Mouse (Mus musculus) thymus, adult 2 months (tissue): ENCODE data around the gene Gm20388. TPM values are rescaled to one million over a fixed set of nuclear protein-coding genes. Genes with fewer than 3 reads are reported as not detected.

Experiments used
- DNase-seq: peaks from one replicate; pipeline ENCODE4 v3.0.0; 2021
- H3K27ac ChIP-seq: fragments of 200-500 bp; 2 replicates; pipeline ENCODE4 v1.5.1; 2012; ENCODE audit warnings: low read length, control low read depth; ENCODE audit not compliant: control insufficient read depth, insufficient read depth
- H3K27me3 ChIP-seq: fragments of 200-500 bp; 2 replicates; pipeline ENCODE4 v1.6.1; 2012; ENCODE audit warnings: mild to moderate bottlenecking, low read length, moderate library complexity, mixed read lengths; ENCODE audit not compliant: control insufficient read depth, insufficient read depth
- H3K36me3 ChIP-seq: fragments of 200-500 bp; 2 replicates; pipeline ENCODE4 v1.6.1; 2012; ENCODE audit warnings: mild to moderate bottlenecking, low read length, moderate library complexity; ENCODE audit not compliant: control insufficient read depth, insufficient read depth
- H3K4me1 ChIP-seq: fragments of 200-500 bp; replicated peaks from 2 replicates; pipeline ENCODE4 v1.6.1; 2012; ENCODE audit warnings: low read length; ENCODE audit not compliant: control insufficient read depth, insufficient read depth
- H3K4me3 ChIP-seq: fragments of 200-500 bp; 2 replicates; pipeline ENCODE4 v1.5.1; 2012; ENCODE audit warnings: mild to moderate bottlenecking, low read length, control low read depth, moderate library complexity; ENCODE audit not compliant: control insufficient read depth, insufficient read depth
- CTCF ChIP-seq: fragments of 200-500 bp; IDR thresholded peaks from 2 replicates; pipeline ENCODE4 v1.5.1; 2012; ENCODE audit warnings: mild to moderate bottlenecking, control low read depth, low read length, moderate library complexity, borderline replicate concordance; ENCODE audit not compliant: control insufficient read depth, poor library complexity, insufficient read depth; ENCODE audit errors: extremely low read depth
- POLR2A ChIP-seq: fragments of 200-500 bp; IDR thresholded peaks from 2 replicates; pipeline ENCODE4 v1.6.1; 2012; ENCODE audit warnings: mild to moderate bottlenecking, low read length, control low read depth, moderate library complexity; ENCODE audit not compliant: control insufficient read depth, poor library complexity, insufficient read depth; ENCODE audit errors: extremely low read depth
- WGBS: fragments of 180-500 bp; shearing (Covaris S2); methylation state at CpG from one replicate; pipeline ENCODE4 v1.1.7; 2018; 5-methylcytosine and 5-hydroxymethylcytosine counted together
- polyA plus RNA-seq: library from polyadenylated mRNA; depleted of rRNA; stranded (reverse); fragments of >200 nt; gene quantifications from 2 replicates; pipeline ENCODE4 v1.2.3, GENCODE M21; 2012

The Gm20388 gene
- polyA plus RNA-seq, 1 experiment, result 103 TPM

GRCm38 (mm10) chr8:120560535-120560934, 649.9 kb downstream of the Gm20388 start:
- no peak for DNase-seq
- Histone ChIP-seq H3K27me3 (no peaks in the 10 kb centered on the region), H3K27ac (no peak overlapping the region), H3K4me1 (peaks cover 64% of the 10 kb centered on the region), H3K36me3 (peaks cover 41% of the 10 kb centered on the region), H3K4me3 (no peak overlapping the region)
- TF ChIP-seq POLR2A, result no peak
- no peak for TF ChIP-seq CTCF
- 96% methylated on average over 5 of the region's 5 CpGs for WGBS

DNA sequence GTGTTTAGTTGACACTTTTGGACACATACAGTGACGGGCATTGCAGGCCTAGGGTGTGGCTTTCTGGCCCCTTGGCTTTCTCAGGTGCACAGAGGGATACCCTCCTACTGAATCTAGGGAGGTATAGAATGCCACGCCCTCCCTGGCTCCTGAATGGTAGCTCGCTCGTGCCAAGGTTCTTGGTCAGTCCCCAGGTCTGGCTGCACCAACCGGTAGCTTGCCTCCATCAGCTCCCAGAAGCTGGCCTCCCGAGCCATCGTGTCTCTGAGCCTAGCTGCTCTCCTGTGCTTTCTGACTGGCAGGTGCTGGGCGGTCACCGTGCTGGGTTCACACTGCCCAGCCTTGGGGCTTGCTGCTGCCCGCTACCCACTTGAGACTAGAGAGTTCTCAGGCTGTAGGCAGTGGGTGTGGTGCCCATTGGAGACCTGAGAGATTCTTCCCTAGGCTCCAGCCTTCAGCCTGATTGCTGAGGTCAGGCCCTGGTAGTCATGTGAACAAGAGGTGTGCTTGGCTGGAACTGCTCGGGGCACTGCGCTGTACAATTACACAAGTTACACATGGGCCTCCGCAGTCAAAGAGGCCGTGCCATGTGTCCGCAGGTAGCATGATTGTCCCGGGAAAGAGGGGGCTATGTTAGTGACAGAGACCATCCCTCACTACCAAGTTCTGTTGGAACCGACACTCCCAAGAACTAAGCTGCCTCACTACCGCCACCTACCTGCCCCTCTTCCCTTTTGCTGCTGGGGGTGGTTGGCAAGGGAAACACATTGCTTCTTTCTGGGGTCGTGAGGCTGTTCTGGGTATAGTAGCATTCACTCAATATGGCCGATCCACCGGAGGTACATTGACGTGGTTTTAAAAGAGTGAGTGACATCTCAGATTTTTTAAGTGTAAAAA, 651.1 kb downstream of the Gm20388 start:
- peaks cover 46% of the 10 kb centered on the region for H3K36me3 ChIP-seq
- peaks cover 52% of the 10 kb centered on the region for H3K4me1 ChIP-seq
- H3K27me3 ChIP-seq, result no peaks in the 10 kb centered on the region
- no peak overlapping the region for H3K4me3 ChIP-seq
- 90% methylated on average over 22 of the region's 22 CpGs for WGBS
- TF ChIP-seq CTCF (peak; percentile 37; the same call in 1 of the 2 replicates), POLR2A (no peak)
- DNase-seq, result peak; percentile 69
- no peak overlapping the region for H3K27ac ChIP-seq

DNA sequence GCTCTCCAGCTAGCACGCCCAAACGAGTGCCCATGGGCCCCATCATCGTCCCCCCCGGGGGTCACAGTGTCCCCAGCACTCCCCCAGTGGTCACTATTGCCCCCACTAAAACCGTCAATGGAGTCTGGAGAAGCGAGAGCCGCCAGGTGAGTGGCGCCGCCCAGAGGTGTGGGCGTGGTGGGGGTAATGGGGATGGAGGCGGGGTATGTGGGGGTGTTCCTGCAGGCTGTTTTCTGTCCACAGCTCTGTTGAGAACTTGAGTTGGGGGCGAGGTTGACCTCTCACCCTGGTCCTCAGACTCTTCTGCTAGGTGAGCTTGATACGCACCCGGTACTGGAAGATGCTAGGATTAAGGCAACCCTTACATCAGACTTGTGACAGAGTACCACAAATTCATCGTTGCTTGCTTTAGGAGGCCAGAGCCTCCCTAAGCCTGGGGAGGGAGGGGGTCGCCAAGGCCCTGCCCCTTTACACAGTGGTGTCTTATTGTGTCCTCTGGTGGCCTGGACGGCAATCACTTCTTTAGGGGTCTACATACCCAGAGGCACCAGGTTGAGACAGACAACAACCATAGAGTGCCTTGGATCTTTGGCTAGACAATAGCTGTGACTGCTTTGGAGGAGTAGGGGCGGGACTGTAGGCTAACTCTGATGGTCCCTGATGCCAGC, 652.2 kb downstream of the Gm20388 start:
- H3K4me3 ChIP-seq, result no peak overlapping the region
- peaks cover 56% of the 10 kb centered on the region for H3K36me3 ChIP-seq
- no peak for TF ChIP-seq CTCF
- no peak for TF ChIP-seq POLR2A
- no peak overlapping the region for H3K27ac ChIP-seq
- DNase-seq, result no peak
- H3K4me1 ChIP-seq, result peaks cover 42% of the 10 kb centered on the region
- 95% methylated on average over 18 of the region's 18 CpGs for WGBS
- no peaks in the 10 kb centered on the region for H3K27me3 ChIP-seq

GRCm38 (mm10) chr8:120563348-120563724, 652.7 kb downstream of the Gm20388 start:
- H3K36me3 ChIP-seq, result peaks cover 61% of the 10 kb centered on the region
- H3K4me3 ChIP-seq, result no peak overlapping the region
- 53% methylated on average over 8 of the region's 8 CpGs for WGBS
- H3K27ac ChIP-seq, result peak overlapping the region; percentile 18; the same call in 1 of the 2 replicates
- H3K4me1 ChIP-seq, result peaks cover 36% of the 10 kb centered on the region
- DNase-seq, result no peak
- H3K27me3 ChIP-seq, result no peaks in the 10 kb centered on the region
- TF ChIP-seq POLR2A (no peak), CTCF (no peak)

DNA sequence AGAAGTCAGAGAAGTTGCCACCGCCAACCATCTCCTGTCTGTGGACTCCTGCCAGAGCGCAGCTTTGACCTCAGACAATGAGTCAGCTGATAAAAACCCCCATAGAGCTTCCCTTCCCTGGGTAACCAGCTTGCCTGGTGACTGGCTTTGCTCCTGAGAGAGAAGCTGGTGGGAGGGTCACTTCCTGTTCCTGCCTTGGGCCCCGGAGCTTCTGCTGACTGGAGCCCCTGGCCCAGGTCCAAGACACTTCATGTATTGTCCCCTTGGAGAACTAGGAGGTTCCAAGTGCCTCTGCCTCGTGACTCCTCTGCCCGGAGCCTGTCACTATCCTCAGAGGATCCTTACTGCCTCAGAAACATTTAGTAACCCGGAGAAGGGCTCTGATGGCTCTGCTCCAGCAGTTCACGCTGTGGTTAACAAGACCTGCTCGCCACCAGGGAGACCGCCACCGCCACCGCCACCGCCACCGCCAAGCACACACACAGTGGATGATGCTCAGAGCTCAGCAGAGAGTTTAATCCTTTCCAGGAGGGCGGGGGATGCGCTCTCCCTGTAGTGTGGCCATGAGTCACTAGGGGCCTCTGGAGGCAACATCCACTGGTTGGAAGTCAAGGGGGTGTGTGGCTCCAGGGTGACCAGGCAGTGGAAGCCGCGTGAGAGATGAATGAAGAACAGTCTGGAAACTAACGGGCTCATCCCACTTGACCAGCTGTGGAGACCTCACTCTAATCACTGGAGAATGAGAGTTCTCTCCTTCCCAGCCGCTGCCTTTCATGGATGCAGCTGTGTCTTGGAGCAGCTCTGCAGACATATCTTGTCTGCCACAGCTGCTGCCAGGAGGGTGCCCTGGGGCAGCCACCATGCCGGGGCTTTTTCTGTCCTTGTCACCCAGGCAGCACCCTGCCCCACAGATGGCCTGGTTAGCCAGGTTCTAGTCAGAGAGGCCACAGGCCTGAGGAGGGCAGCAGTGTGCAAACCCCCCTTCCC, 653.5 kb downstream of the Gm20388 start:
- Histone ChIP-seq H3K27ac (peak overlapping the region; percentile 18; the same call in 1 of the 2 replicates), H3K27me3 (no peaks in the 10 kb centered on the region), H3K36me3 (peaks cover 64% of the 10 kb centered on the region), H3K4me3 (no peak overlapping the region), H3K4me1 (peaks cover 29% of the 10 kb centered on the region)
- peak; percentile 47 for DNase-seq
- no peak for TF ChIP-seq CTCF
- no peak for TF ChIP-seq POLR2A
- whole genome bisulfite sequencing, result 41% methylated on average over 20 of the region's 20 CpGs
